Mouse (Mus musculus): Measurements from ENCODE around the gene Atp23. TPM values are rescaled to one million over a fixed set of nuclear protein-coding genes. Genes with fewer than 3 reads are reported as not detected.

Atp23 gene
- total RNA-seq (2021): 10 to 100 TPM in 1 of 2 experiments, 1 to 10 TPM in 1; 9.6 to 12.4 TPM

- intact Hi-C loops (cut with DNase I): no loop called here
- peak; percentile 92 for DNase-seq
These were observed at the start of gene Atp23 for GRCm38 (mm10) chr10:126900821-126901487. Gene Atp23, minus strand, starts transcription at chr10:126901355.

DNA sequence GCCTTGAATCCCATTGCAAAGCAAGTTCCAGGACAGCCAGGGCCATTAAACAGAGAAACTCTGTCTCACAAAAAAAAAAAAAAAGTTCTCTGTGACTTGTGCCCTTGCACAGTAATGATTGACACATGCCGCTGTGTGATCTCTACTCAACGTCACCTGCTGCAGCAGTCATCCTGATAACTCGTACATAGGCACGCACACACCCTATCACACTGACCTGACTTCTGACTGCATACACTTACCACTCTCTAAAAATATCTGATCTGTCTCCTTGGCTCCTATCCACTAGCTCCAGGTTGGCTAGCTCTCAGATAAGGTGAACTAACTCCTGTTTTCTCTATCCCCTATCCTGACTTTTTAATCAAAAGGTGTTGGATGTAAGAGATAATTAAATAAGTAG, 49.4 kb upstream of the Atp23 start:
- intact Hi-C loops (cut with DNase I): no loop called here

GRCm38 (mm10) chr10:126949824-126950223, 48.7 kb upstream of the Atp23 start:
- DNase-seq: no peak
- intact Hi-C loops (cut with DNase I): no loop called here

More for the DNA sequence above, 49.4 kb upstream of the Atp23 start:
- DNase-seq: no peak

- DNase-seq: no peak
- intact Hi-C loops (cut with DNase I): no loop called here
These were observed 44.4 kb upstream of the Atp23 start for GRCm38 (mm10) chr10:126945531-126945930.

GRCm38 (mm10) chr10:126940949-126941348, 39.8 kb upstream of the Atp23 start:
- DNase-seq: no peak
- intact Hi-C loops (cut with DNase I): no loop called here

GRCm38 (mm10) chr10:126935556-126936381, 34.6 kb upstream of the Atp23 start:
- DNase-seq: no peak
- intact Hi-C loops (cut with DNase I): no loop called here

DNA sequence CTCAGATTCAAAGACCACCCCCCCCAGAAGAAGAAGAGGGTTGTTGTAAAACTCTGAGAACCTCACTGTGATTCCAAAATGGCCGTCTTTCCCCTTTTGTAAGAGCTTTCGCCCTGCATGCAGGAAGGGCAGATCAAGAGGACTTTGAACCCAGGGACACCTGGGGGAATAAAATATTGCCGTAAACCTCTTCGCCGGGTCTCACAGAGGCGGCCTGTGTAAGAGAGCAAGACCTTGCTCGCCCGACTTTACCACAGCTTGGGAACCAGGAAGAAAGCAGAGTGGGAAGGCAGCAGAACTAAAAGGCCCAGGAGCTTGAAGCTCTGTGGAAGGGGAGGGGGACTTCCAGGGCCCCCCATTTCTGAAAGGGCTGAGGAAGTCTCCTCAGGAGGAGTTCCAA, 34.0 kb upstream of the Atp23 start:
- DNase-seq: no peak
- intact Hi-C loops (cut with DNase I): no loop called here

GRCm38 (mm10) chr10:126934561-126934960, 33.4 kb upstream of the Atp23 start:
- intact Hi-C loops (cut with DNase I): no loop called here
- no peak for DNase-seq

DNA sequence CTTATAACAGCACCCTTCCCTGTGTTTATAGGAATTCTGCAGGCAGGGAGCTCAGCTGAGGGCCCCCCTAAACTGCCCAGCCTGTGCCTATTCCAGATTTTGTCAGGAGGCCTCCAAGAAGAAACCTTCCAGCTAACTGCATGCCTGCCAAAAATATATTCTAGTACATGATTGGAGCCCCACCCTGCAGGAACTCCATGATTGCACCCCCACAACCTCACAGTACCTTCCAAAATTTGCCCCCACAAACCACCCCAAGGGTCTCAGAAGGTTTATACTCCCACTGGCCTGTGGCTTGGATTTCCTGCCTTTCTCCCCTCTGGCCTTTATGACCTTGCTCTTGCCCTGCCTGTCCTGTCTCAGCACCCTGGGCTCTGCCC, 30.6 kb upstream of the Atp23 start:
- DNase-seq: no peak
- intact Hi-C loops (cut with DNase I): no loop called here

GRCm38 (mm10) chr10:126931123-126931759, 30.1 kb upstream of the Atp23 start:
- intact Hi-C loops (cut with DNase I): no loop called here
- no peak for DNase-seq

- peak; percentile 15 for DNase-seq
- intact Hi-C loops (cut with DNase I): no loop called here
These were observed 29.3 kb upstream of the Atp23 start for GRCm38 (mm10) chr10:126930270-126931121.

GRCm38 (mm10) chr10:126929543-126929942, 28.4 kb upstream of the Atp23 start:
- intact Hi-C loops (cut with DNase I): no loop called here

GRCm38 (mm10) chr10:126928819-126929206, 27.7 kb upstream of the Atp23 start:
- intact Hi-C loops (cut with DNase I): no loop called here
- no peak for DNase-seq

More at GRCm38 (mm10) chr10:126929543-126929942, 28.4 kb upstream of the Atp23 start:
- DNase-seq: peak; percentile 36

GRCm38 (mm10) chr10:126928011-126928818, 27.1 kb upstream of the Atp23 start:
- intact Hi-C loops (cut with DNase I): no loop called here

GRCm38 (mm10) chr10:126927101-126927961, 26.2 kb upstream of the Atp23 start:
- intact Hi-C loops (cut with DNase I): no loop called here
- DNase-seq: peak; percentile 42

More at GRCm38 (mm10) chr10:126928011-126928818, 27.1 kb upstream of the Atp23 start:
- DNase-seq: peak; percentile 70

- DNase-seq: peak; percentile 23
- intact Hi-C loops (cut with DNase I): no loop called here
These were observed 24.2 kb upstream of the Atp23 start for GRCm38 (mm10) chr10:126925391-126925790.

DNA sequence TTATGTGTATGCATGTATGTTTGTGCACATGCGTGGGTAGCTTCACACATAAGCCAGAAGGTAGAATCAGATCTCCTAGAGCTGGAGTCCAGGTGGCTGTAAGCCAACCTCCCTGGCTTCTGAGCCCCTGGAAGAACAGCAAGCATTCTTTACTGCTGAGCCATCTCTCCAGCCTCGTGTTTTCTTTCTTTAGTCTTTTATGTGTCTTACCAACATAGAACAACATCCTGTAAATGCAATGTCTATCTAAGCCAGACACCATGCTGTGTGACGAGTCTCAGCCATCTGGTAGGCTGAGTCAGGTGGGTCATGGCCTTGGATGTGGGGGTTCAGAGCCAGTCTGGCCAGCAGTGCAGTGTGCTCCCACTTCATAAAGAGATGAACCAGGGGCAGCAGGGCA, 22.9 kb upstream of the Atp23 start:
- intact Hi-C loops (cut with DNase I): loop anchor here (5.0 kb wide), 1 partner anchor 58 kb away; no protein-coding TSS in a partner anchor
- no peak for DNase-seq

- intact Hi-C loops (cut with DNase I): loop anchor here (5.0 kb wide), 1 partner anchor 62 kb away; no protein-coding TSS in a partner anchor
- DNase-seq: no peak
These were observed 19.1 kb upstream of the Atp23 start for GRCm38 (mm10) chr10:126920220-126920619.

Data from left cerebral cortex, postnatal 4 days (tissue).